Mouse (Mus musculus): ENCODE measurements around the gene Pex12.
A peak's percentile ranks its signal among the peaks of the same experiment; 100 is the strongest.
"Not testable (repeated sequence)": the region's sequence is repeated elsewhere in the genome, so short reads cannot be mapped to it uniquely, and the experiment has no call there.

The Pex12 gene

GRCm38 (mm10) chr11:83302526-83303251 lies at the start of gene Pex12:
TSS of gene Pex12 (minus strand) at chr11:83302586.
- peak; percentile 85 for DNase-seq (ENCODE audit: low spot score)

GRCm38 (mm10) chr11:83341716-83342245 lies 39.4 kb upstream of the Pex12 start:
- DNase-seq (ENCODE audit: low spot score) = no peak

GRCm38 (mm10) chr11:83339705-83340104 lies 37.3 kb upstream of the Pex12 start:
- DNase-seq (ENCODE audit: low spot score) = no peak

DNA sequence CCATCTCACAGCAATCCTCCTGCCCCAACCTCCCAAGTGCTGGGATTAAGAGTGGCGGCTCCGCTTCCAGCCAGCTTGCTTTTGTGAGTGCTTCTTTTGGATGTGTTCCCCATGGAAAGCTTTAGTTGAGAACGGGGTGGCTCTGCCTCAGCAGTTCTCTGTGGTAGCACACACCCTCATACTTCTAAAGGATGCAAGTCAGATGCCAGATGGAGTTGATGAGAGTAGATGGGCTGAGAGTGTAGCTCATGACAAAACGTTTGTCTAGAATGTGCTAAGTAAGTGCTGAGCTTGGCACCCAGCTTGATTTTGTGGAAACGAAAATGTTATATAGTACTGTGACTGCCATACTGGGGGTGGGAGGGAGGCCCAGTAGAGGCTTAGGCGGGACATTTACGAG lies 33.4 kb upstream of the Pex12 start:
- DNase-seq (ENCODE audit: low spot score) = no peak

- no peak for DNase-seq (ENCODE audit: low spot score)
Observed at GRCm38 (mm10) chr11:83327427-83327826, 25.0 kb upstream of the Pex12 start.

GRCm38 (mm10) chr11:83326692-83327091 lies 24.3 kb upstream of the Pex12 start:
- not testable (repeated sequence) for DNase-seq (ENCODE audit: low spot score)

- DNase-seq (ENCODE audit: low spot score) = no peak
Observed at GRCm38 (mm10) chr11:83319048-83319447, 16.7 kb upstream of the Pex12 start.

DNA sequence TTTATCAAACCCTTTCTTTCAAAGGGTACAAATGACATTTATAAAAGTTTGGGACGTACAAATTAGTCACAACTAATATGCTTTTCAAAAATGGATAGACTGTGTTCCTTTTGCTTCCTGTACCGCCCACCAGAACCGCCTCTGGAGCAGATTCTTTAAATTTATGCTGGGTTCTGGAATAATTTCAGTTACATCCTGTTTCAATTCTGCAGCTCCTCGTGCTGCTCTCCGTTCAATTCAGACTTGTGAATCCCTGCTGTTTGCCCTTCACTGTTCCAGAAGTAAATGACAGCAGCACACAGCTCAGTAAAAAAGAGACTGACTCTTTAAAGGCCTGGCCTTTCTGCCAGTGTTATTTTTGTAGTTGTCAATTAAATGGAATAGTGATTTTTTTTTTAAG lies 10.1 kb upstream of the Pex12 start:
- DNase-seq (ENCODE audit: low spot score) = no peak

- no peak for DNase-seq (ENCODE audit: low spot score)
Observed at GRCm38 (mm10) chr11:83306700-83307253, 4.4 kb upstream of the Pex12 start.

- no peak for DNase-seq (ENCODE audit: low spot score)
Observed at GRCm38 (mm10) chr11:83304485-83304884, 2.1 kb upstream of the Pex12 start.

DNA sequence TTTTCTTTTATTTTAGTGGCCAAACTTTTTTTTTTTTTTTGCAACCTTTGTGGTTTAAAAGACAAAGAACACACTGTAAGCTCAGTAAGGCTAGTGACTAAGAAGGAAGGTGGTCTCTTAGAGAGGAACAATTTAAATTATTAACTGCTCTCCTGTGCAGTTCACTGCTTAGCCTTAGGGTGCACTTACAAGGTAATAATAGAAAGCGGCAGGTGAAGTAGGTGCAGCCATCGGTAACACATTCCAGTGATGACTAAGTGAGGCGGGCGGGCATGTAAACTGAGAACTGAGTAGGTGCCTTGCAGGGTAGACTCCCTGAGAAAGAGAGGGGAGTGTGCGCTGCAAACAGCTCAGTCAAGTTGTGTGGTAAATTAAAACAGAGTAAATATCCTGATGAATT lies 1.4 kb upstream of the Pex12 start:
- DNase-seq (ENCODE audit: low spot score) = no peak

GRCm38 (mm10) chr11:83302124-83302523 lies 262 bp downstream of the Pex12 start:
- DNase-seq (ENCODE audit: low spot score) = no peak

DNA sequence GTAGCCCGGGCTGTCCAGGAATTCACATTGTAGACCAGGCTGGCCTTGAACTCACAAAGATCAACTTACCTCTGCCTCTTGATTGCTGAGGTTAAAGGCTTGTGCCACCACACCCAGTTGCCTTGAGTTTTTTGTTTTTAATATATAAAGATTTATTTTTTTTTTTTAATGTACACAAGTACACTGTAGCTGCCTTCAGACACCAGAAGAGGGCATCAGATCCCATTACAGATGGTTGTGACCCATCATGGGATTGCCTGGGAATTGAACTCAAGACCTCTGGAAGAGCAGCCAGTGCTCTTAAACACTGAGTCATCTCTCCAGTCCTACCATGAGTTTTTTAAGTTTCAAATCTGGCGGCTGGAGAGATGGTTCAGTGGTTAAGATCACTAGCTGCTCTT lies 955 bp downstream of the Pex12 start:
- no peak for DNase-seq (ENCODE audit: low spot score)

DNA sequence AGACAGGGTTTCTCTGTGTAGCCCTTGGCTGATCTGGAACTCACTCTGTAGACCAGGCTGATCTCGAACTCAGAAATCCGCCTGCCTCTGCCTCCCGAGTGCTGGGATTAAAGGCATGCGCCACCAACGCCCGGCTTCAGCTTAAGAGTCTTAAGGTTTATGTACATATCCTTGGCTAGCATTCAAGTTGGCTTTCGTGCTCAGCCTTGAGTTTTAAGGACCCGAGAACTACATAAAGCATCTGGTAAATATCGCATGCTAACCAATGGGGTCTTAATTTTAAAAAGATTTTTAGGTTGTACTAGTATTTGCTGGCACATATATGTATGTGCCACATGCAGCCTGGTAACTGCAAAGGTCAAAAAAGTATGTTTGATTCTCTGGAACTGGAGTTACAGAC lies 2.7 kb downstream of the Pex12 start:
- no peak for DNase-seq (ENCODE audit: low spot score)

- DNase-seq (ENCODE audit: low spot score) = peak; percentile 89
Observed at GRCm38 (mm10) chr11:83298225-83299195, 3.9 kb downstream of the Pex12 start, which contains the start of gene Ap2b1. TSS of gene Ap2b1 (plus strand) at chr11:83299024.

- DNase-seq (ENCODE audit: low spot score) = no peak
Observed at GRCm38 (mm10) chr11:83297816-83298215, 4.6 kb downstream of the Pex12 start.

DNA sequence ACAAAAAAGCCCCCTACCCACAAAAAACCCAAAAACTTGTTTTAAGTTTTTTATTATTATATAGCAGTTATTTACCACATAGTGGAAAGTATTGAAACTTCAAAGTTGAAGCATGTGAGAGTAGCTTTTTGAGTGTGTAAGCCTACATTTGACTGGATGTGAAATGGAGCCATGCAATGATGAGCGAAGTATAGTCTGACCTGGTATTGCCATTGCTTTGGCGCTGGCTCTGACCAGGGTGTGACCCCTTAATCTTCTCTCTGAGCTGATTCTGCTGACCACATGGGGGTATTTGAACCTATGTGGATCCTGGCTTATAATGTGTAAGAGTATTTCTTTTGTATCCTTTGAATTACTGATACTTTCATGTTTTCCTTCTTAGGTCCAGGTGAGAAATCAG lies 8.3 kb downstream of the Pex12 start:
- no peak for DNase-seq (ENCODE audit: low spot score)

- no peak for DNase-seq (ENCODE audit: low spot score)
Observed at GRCm38 (mm10) chr11:83293182-83293581, 9.2 kb downstream of the Pex12 start.

DNA sequence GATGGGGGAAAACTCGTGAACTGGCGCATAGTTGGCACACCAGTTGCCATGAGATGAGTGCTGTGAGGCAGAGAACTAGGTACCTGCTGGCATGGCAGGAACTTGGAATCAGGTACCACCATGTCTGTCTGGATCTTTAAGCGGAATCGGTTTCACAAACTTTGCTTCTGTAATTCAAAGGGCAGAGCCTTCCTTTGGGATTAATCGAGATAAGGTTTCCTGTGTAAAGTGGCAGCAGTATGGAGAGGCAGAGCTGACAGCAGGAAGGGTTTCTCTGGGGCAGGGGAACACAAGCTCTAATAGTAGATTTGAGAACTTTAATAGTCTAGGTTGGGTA lies 10.2 kb downstream of the Pex12 start:
- DNase-seq (ENCODE audit: low spot score) = no peak

GRCm38 (mm10) chr11:83291375-83292250 lies 10.8 kb downstream of the Pex12 start:
- peak; percentile 95 for DNase-seq (ENCODE audit: low spot score)

DNA sequence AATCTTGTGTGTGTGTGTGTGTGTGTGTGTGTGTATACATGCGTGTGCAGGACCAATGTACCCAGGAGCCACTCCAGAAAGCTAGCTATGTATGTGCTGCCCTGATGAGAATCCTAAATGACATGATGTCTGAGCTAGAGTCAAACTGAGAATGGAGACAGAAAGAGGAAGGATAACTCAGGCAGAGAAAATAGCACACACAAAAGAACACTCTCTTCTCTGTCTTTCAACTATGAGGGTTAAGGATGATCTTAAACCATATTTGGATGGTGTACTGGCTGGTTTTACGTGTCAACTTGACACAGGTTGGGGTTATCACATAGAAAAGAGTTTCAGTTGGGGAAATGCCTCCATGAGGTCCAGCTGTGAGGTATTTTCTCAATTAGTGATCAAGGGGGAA lies 12.8 kb downstream of the Pex12 start:
- DNase-seq (ENCODE audit: low spot score) = no peak

DNA sequence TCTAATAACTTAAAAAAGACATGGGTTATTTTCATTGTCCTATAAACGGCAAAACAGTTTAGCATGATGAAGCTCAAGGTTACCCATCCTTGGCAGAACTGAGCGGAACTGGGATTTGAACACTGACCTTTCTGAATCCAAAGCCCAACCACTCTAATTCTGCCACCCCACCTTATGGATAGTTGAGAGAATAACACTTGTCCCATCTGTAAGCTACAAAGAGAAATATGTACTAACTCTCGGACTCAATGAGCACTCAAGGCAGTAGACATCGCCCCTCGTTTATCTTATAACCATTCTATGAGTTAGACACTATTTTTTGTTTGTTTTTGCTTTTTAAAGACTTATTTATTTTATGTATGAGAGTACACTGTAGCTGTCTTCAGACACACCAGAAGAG lies 13.3 kb downstream of the Pex12 start:
- no peak for DNase-seq (ENCODE audit: low spot score)
